Mouse (Mus musculus) hindbrain, embryonic 16.5 days (tissue): ENCODE results near the gene Crb2. TPM values are rescaled to one million over a fixed set of nuclear protein-coding genes. Genes with fewer than 3 reads are reported as not detected.

ENCODE experiments used
- ATAC-seq: fragments of 200-750 bp; cut with Nextera tagmentation; 2 replicates; pipeline ENCODE4 v1.8.0; 2017; ENCODE audit warnings: moderate TSS enrichment, moderate library complexity
- H3K27ac ChIP-seq: fragments of 300-500 bp; sonication (generic); 2 replicates; pipeline ENCODE4 v1.5.1; 2014; ENCODE audit warnings: low read depth, mild to moderate bottlenecking, control low read depth, low read length, moderate library complexity
- H3K27me3 ChIP-seq: fragments of 300-500 bp; sonication (generic); replicated peaks from 2 replicates; pipeline ENCODE4 v1.6.1; 2014; ENCODE audit warnings: low read length; ENCODE audit not compliant: control insufficient read depth, insufficient read depth
- H3K36me3 ChIP-seq: fragments of 300-500 bp; sonication (generic); 2 replicates; pipeline ENCODE4 v1.6.1; 2014; ENCODE audit warnings: mild to moderate bottlenecking, low read length, moderate library complexity, mixed read lengths; ENCODE audit not compliant: control insufficient read depth, insufficient read depth
- H3K4me1 ChIP-seq: fragments of 300-500 bp; sonication (generic); 2 replicates; pipeline ENCODE4 v1.6.1; 2014; ENCODE audit warnings: low read depth, low read length; ENCODE audit not compliant: control insufficient read depth, insufficient read depth
- H3K4me2 ChIP-seq: fragments of 300-500 bp; sonication (generic); 2 replicates; pipeline ENCODE4 v1.6.1; 2014; ENCODE audit warnings: mild to moderate bottlenecking, low read length, control low read depth, moderate library complexity
- H3K4me3 ChIP-seq: fragments of 300-500 bp; sonication (generic); 2 replicates; pipeline ENCODE4 v1.5.1; 2014; ENCODE audit warnings: mild to moderate bottlenecking, low read length, control low read depth, moderate library complexity
- H3K9ac ChIP-seq: fragments of 300-500 bp; sonication (generic); 2 replicates; pipeline ENCODE4 v1.6.1; 2014; ENCODE audit warnings: low read depth, mild to moderate bottlenecking, control low read depth, low read length, moderate library complexity
- H3K9me3 ChIP-seq: fragments of 300-500 bp; sonication (generic); 2 replicates; pipeline ENCODE4 v1.6.1; 2014; ENCODE audit warnings: mild to moderate bottlenecking, low read length, moderate library complexity; ENCODE audit not compliant: control insufficient read depth
- WGBS: fragments of 180-500 bp; shearing (Covaris S2); extraction: QIAGEN DNeasy Blood & Tissue Kit; methylation state at CpG from one replicate; pipeline ENCODE4 v1.1.7; 2014; 5-methylcytosine and 5-hydroxymethylcytosine counted together
- polyA plus RNA-seq: library from polyadenylated mRNA; unstranded; fragments of >200 nt; fragmentation: Nextera tagmentation; extraction: Ambion mirVana; gene quantifications from 2 replicates; pipeline ENCODE4 v1.2.1, GENCODE M21; 2015

Crb2 gene
- polyA plus RNA-seq, 1 experiment from 2014 or later = 3.7 TPM

- Histone ChIP-seq H3K36me3 (no peaks in the 10 kb centered on the region), H3K27ac (no peak overlapping the region), H3K4me1 (peaks cover 27% of the 10 kb centered on the region), H3K4me3 (no peak overlapping the region), H3K9ac (no peak overlapping the region), H3K4me2 (no peak overlapping the region), H3K9me3 (no peaks in the 10 kb centered on the region), H3K27me3 (no peaks in the 10 kb centered on the region)
- no peak for ATAC-seq
- WGBS = 93% methylated on average over 2 of the region's 2 CpGs
These were observed 11.5 kb upstream of the Crb2 start for GRCm38 (mm10) chr2:37764514-37764913.

- Histone ChIP-seq H3K9me3 (no peaks in the 10 kb centered on the region), H3K27ac (no peak overlapping the region), H3K4me1 (peaks cover 27% of the 10 kb centered on the region), H3K27me3 (no peaks in the 10 kb centered on the region), H3K4me3 (no peak overlapping the region), H3K36me3 (no peaks in the 10 kb centered on the region), H3K9ac (no peak overlapping the region), H3K4me2 (peak overlapping the region; percentile 2; the same call in 1 of the 2 replicates)
- no peak for ATAC-seq
- 22% methylated on average over 21 of the region's 21 CpGs for WGBS
These were observed 11.0 kb upstream of the Crb2 start for GRCm38 (mm10) chr2:37765082-37765483.

GRCm38 (mm10) chr2:37766027-37766761 is 9.9 kb upstream of the Crb2 start:
- Histone ChIP-seq H3K27ac (no peak overlapping the region), H3K4me3 (no peak overlapping the region), H3K9me3 (no peaks in the 10 kb centered on the region), H3K4me2 (no peak overlapping the region), H3K36me3 (no peaks in the 10 kb centered on the region), H3K27me3 (no peaks in the 10 kb centered on the region), H3K9ac (0 out of 2 replicates have a peak overlapping the region, but pooled peaks have one; percentile 19), H3K4me1 (peaks cover 29% of the 10 kb centered on the region)
- 38% methylated on average over 10 of the region's 11 CpGs for WGBS
- ATAC-seq = no peak

- Histone ChIP-seq H3K9ac (no peak overlapping the region; the same call in 1 of the 2 replicates), H3K4me1 (peaks cover 33% of the 10 kb centered on the region), H3K4me2 (no peak overlapping the region), H3K9me3 (no peaks in the 10 kb centered on the region), H3K4me3 (no peak overlapping the region), H3K27ac (peak overlapping the region; percentile 5; the same call in 1 of the 2 replicates), H3K36me3 (no peaks in the 10 kb centered on the region), H3K27me3 (no peaks in the 10 kb centered on the region)
- no peak for ATAC-seq
- WGBS = 2% methylated on average over 9 of the region's 9 CpGs
These were observed 8.9 kb upstream of the Crb2 start for GRCm38 (mm10) chr2:37767080-37767547.

- Histone ChIP-seq H3K27ac (no peak overlapping the region), H3K36me3 (no peaks in the 10 kb centered on the region), H3K4me1 (peaks cover 33% of the 10 kb centered on the region), H3K4me2 (no peak overlapping the region), H3K9me3 (no peaks in the 10 kb centered on the region), H3K9ac (no peak overlapping the region), H3K27me3 (no peaks in the 10 kb centered on the region), H3K4me3 (no peak overlapping the region)
- 48% methylated on average over 3 of the region's 3 CpGs for WGBS
- ATAC-seq = no peak
These were observed 8.3 kb upstream of the Crb2 start for GRCm38 (mm10) chr2:37767739-37768138.

- Histone ChIP-seq H3K36me3 (no peaks in the 10 kb centered on the region), H3K4me2 (no peak overlapping the region), H3K9me3 (no peaks in the 10 kb centered on the region), H3K9ac (no peak overlapping the region), H3K4me1 (peaks cover 33% of the 10 kb centered on the region), H3K27ac (no peak overlapping the region), H3K4me3 (no peak overlapping the region), H3K27me3 (no peaks in the 10 kb centered on the region)
- WGBS = 30% methylated on average over 2 of the region's 2 CpGs
- peak; percentile 81 for ATAC-seq
These were observed 7.1 kb upstream of the Crb2 start for GRCm38 (mm10) chr2:37768903-37769302.

- no peak for ATAC-seq
- peaks cover 33% of the 10 kb centered on the region for H3K4me1 ChIP-seq
- no peaks in the 10 kb centered on the region for H3K36me3 ChIP-seq
- H3K9ac ChIP-seq = no peak overlapping the region
- H3K4me2 ChIP-seq = no peak overlapping the region
- H3K27me3 ChIP-seq = no peaks in the 10 kb centered on the region
- H3K9me3 ChIP-seq = no peaks in the 10 kb centered on the region
- no peak overlapping the region for H3K27ac ChIP-seq
- 88% methylated on average over 8 of the region's 8 CpGs for WGBS
- H3K4me3 ChIP-seq = no peak overlapping the region
These were observed 6.3 kb upstream of the Crb2 start for GRCm38 (mm10) chr2:37769793-37770192.

GRCm38 (mm10) chr2:37771618-37772285 is 4.3 kb upstream of the Crb2 start:
- Histone ChIP-seq H3K36me3 (no peaks in the 10 kb centered on the region), H3K27me3 (no peaks in the 10 kb centered on the region), H3K4me1 (peaks cover 21% of the 10 kb centered on the region), H3K27ac (0 out of 2 replicates have a peak overlapping the region, but pooled peaks have one; percentile 56), H3K4me3 (peak overlapping the region; percentile 42), H3K9me3 (no peaks in the 10 kb centered on the region), H3K9ac (peak overlapping the region; percentile 56), H3K4me2 (peak overlapping the region; percentile 72)
- WGBS = 1% methylated on average over 18 of the region's 18 CpGs
- peak; percentile 54 for ATAC-seq

GRCm38 (mm10) chr2:37774571-37774970 is 1.5 kb upstream of the Crb2 start:
- no peaks in the 10 kb centered on the region for H3K36me3 ChIP-seq
- H3K9me3 ChIP-seq = no peaks in the 10 kb centered on the region
- no peak for ATAC-seq
- WGBS = 7% methylated on average over 5 of the region's 5 CpGs
- H3K27me3 ChIP-seq = no peaks in the 10 kb centered on the region
- no peak overlapping the region for H3K27ac ChIP-seq
- no peak overlapping the region for H3K4me2 ChIP-seq
- H3K4me3 ChIP-seq = no peak overlapping the region
- H3K4me1 ChIP-seq = peaks cover 26% of the 10 kb centered on the region
- no peak overlapping the region for H3K9ac ChIP-seq
